Mouse (Mus musculus) kidney, postnatal 4 days (tissue): ENCODE results near the gene Nup54.

ENCODE experiments used
- DNase-seq, 2 experiments: peaks; one replicate each; pipeline ENCODE4 v3.0.0; 2021; ENCODE audit warnings: mixed read lengths in 2 of 2

The Nup54 gene

GRCm38 (mm10) chr5:92374721-92375142 is 60.3 kb downstream of the Nup54 start:
- DNase-seq, result peak; percentile 59 to 74

GRCm38 (mm10) chr5:92372605-92373004 is 62.4 kb downstream of the Nup54 start:
- no peak for DNase-seq

DNA sequence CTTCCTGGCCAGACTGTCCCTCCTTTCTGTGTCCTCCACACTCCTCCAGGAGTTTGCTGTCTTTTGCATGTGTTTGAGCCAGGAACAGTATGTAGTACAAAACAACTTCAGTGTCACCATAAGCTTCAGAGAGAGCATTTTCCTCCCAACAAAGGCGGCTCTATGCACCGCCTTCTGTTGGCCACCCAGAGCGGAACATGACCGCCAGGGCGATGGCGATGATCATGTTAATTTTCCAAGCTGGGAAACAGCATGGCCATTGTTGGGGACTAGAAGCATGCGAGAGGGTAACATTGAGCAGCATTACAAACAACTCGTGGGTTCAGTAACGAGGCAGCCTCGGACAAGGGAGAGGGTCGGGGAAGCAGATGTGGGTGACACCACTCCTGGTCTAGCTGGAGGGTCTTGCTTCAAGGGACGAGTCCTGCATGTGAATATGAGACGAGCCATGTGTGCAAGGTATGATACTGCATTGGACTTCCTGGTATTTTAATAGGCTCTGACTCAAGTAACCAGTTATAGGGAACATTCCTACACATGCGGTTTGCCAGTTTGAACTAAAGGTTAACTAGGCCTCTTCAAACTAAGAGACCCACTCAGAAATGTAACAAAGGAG is 63.5 kb downstream of the Nup54 start:
- DNase-seq, result peak in 1 of 2 experiments; percentile 28

- no peak for DNase-seq
Observed at GRCm38 (mm10) chr5:92370891-92371290, 64.1 kb downstream of the Nup54 start.

- DNase-seq, result no peak
Observed at GRCm38 (mm10) chr5:92370392-92370791, 64.6 kb downstream of the Nup54 start.

DNA sequence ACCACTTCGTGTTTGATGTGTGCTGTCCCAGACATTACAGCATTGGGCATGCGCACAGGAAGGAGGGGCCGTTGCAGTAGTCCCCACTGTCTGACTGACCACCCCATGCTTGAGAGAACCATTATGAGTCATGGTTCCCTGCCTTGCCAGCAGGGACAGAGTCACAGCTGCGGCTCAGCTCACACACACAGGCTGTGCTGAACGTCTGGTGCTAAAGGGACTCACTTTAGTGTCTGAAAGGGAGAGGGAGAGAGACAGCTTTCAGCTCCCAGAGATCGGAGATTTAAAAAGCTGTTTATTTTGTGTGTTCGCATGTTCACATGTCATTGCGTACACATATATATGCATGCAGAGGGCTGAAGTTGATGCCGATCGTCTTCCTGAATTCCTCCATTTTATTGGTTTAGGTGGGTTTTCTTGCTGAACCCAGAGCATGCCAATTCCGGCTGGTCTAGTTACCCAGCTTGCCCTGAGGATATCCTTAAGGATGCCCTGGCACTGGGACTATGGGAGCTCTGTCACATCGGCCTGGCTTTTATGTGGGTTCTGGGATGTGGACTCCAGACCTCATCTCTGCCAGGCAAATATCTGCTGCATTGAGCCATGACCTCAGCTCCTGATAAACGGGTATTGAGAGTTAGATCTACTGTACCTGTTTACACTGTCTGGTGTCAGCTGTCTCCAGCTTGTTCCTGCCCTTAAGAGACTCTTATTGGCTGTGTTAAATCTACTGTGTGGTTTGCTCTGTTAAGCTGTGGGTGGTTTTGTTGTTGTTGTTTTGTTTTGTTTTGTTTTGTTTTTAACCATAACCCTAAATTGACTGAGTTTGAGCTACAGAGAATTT is 65.6 kb downstream of the Nup54 start:
- peak; percentile 68 to 77 for DNase-seq

DNA sequence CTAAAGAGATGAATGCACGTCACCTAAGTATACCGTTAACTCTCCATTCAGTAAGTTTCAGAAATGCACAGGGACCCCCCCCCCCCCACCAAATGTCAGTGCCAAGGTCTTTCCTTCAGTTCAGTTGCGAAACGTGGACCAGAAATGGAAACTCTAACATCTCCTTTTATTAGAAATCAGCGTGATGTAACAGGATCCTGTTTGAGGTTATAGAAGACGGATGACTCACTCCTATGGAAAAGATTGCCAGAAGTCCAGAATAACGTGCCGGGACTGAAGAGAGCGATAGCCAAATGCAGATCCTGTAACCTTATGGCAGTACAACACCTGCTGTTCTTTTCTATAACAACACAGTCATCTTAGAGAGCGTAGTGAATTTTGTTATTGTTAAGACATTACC is 66.6 kb downstream of the Nup54 start:
- DNase-seq, result no peak

DNA sequence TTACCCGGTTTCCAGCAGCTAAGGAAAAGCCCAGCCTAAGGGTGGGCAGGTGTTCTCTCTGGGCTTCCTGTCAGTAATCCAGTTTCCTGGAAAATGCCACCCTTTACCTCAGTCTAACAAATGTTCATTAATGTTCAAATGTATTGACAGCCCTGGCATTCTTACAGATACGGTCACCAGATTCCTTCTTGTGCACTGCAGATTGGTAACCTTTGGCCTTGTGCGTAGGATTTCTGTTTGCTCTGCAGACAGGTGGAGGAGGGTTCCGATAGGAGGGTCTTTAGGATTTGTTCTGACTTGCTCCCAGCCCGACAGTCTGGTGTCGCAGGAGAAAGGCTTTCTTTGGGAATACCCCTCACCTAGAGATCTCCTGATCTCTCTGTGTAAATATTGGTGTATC is 68.5 kb downstream of the Nup54 start:
- no peak for DNase-seq
